Mouse (Mus musculus) ES-Bruce4 (cell line): ENCODE data around the gene Rps6ka5.

Experiments used
- CTCF ChIP-seq: IDR thresholded peaks from one replicate; pipeline ENCODE4 v1.8.1; 2011; ENCODE audit warnings: low read depth, low read length
- EP300 ChIP-seq: IDR thresholded peaks from 2 replicates; pipeline ENCODE4 v1.6.1; 2011; ENCODE audit warnings: low read depth, low read length; ENCODE audit not compliant: insufficient read depth
- POLR2A ChIP-seq: IDR thresholded peaks from one replicate; pipeline ENCODE4 v1.8.1; 2011; ENCODE audit warnings: low read length; ENCODE audit not compliant: insufficient read depth

- TF ChIP-seq POLR2A (no peak), CTCF (no peak), EP300 (no peak)
Observed at GRCm38 (mm10) chr12:100640726-100641125, 86.1 kb downstream of the Rps6ka5 start.
